Mouse (Mus musculus) adrenal gland, adult 10 weeks (tissue): Measurements from ENCODE around the gene Btrc. TPM values are rescaled to one million over a fixed set of nuclear protein-coding genes. Genes with fewer than 3 reads are reported as not detected.

Experiments
- polyA plus RNA-seq: library from polyadenylated mRNA; stranded (reverse); fragments of 350-450 nt; fragmentation: Illumina TruSeq; extraction: RNeasy Lipid Tissue Mini Kit (QIAGEN cat#74804); gene quantifications from one replicate; pipeline ENCODE4 v1.2.3, GENCODE M21; 2014; ENCODE audit warnings: low read depth, low replicate concordance

Btrc gene
- polyA plus RNA-seq: 22.5 TPM

GRCm38 (mm10) chr19:45363384-45363926 lies at the start of gene Btrc:
TSS of gene Btrc (plus strand) at chr19:45363734.

DNA sequence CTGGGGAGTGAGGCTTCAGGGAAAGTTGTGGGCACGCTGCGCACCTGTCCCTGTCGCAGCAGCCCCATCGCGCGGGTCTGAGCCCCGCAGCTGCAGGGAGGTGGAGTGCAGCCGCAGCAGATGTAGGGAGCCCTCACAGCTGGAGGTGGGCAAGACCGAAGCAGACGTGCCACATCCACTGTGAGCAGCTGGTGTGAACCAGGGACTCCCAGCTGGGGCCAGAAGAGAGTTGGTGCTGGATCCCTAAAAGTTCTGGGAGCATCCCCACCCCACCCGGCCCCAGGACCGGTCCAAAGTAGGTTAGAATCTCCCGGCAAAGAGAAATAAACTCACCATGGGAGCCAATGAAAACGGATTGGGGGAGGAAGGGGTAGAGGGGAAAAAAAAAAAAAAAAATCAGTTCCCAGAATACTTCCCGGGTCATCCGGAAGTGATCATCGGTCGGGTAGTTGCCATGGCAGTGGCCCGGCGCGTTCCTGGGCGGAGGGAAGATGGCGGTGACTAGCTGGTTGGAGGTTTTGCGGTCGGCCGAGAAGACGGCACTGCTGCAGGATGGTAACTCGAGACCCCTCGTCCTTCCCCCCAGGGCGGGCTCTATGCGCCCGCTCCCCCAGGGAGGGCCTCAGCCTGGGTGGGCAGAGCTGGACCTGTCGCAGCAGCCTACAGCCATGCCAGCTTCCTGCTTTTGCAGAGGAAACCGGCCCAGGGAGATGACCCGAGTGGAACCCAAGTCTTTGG lies 196.8 kb downstream of the Btrc start, which contains the start of the genes Poll and Gm17018:
TSS of gene Poll (minus strand) at position 379 of the 738 bp plus-strand sequence.
TSS of gene Gm17018 (plus strand) at position 463 of the 738 bp plus-strand sequence.

Other genes starting within 250 kb of the Btrc start
- gene Tlx1, start 213.1 kb upstream of the Btrc start, polyA plus RNA-seq: not detected
- not detected for gene Lbx1, start 127.9 kb upstream of the Btrc start, polyA plus RNA-seq
- not detected for gene Poll, start 196.8 kb downstream of the Btrc start, polyA plus RNA-seq
- 5.9 TPM for gene Gm17018, start 196.9 kb downstream of the Btrc start, polyA plus RNA-seq